Mouse (Mus musculus) liver, embryonic 12.5 days (tissue): Measurements from ENCODE around the gene Pik3ca. TPM values are rescaled to one million over a fixed set of nuclear protein-coding genes. Genes with fewer than 3 reads are reported as not detected.

ENCODE experiments used
- ATAC-seq: fragments of 200-750 bp; cut with Nextera tagmentation; 2 replicates; pipeline ENCODE4 v1.8.0; 2017; ENCODE audit warnings: moderate number of reproducible peaks, mild to moderate bottlenecking, moderate library complexity
- H3K27ac ChIP-seq: fragments of 300-500 bp; sonication (generic); 2 replicates; pipeline ENCODE4 v1.5.1; 2016; ENCODE audit warnings: mild to moderate bottlenecking
- H3K27me3 ChIP-seq: fragments of 300-500 bp; sonication (generic); replicated peaks from 2 replicates; pipeline ENCODE4 v1.6.1; 2016; ENCODE audit warnings: mild to moderate bottlenecking, moderate library complexity
- H3K36me3 ChIP-seq: fragments of 300-500 bp; sonication (generic); 2 replicates; pipeline ENCODE4 v1.6.1; 2016; ENCODE audit warnings: mild to moderate bottlenecking, moderate library complexity
- H3K4me1 ChIP-seq: fragments of 300-500 bp; sonication (generic); 2 replicates; pipeline ENCODE4 v1.6.1; 2016
- H3K4me2 ChIP-seq: fragments of 300-500 bp; sonication (generic); 2 replicates; pipeline ENCODE4 v1.6.1; 2016; ENCODE audit warnings: mild to moderate bottlenecking, moderate library complexity
- H3K4me3 ChIP-seq: fragments of 300-500 bp; sonication (generic); 2 replicates; pipeline ENCODE4 v1.5.1; 2016; ENCODE audit warnings: mild to moderate bottlenecking, moderate library complexity
- H3K9ac ChIP-seq: fragments of 300-500 bp; sonication (generic); 2 replicates; pipeline ENCODE4 v1.6.1; 2016; ENCODE audit warnings: mild to moderate bottlenecking, moderate library complexity
- H3K9me3 ChIP-seq: fragments of 300-500 bp; sonication (generic); replicated peaks from 2 replicates; pipeline ENCODE4 v1.6.1; 2016; ENCODE audit warnings: mild to moderate bottlenecking, moderate library complexity
- WGBS: fragments of 180-500 bp; shearing (Covaris S2); methylation state at CpG from one replicate; pipeline ENCODE4 v1.1.7; 2016; ENCODE audit not compliant: insufficient replicate concordance; 5-methylcytosine and 5-hydroxymethylcytosine counted together
- polyA plus RNA-seq: library from polyadenylated mRNA; unstranded; fragments of >200 nt; fragmentation: Nextera tagmentation; extraction: Ambion mirVana; gene quantifications from 2 replicates; pipeline ENCODE4 v1.2.1, GENCODE M21; 2016

Pik3ca gene
- polyA plus RNA-seq, result 4.6 and 5.6 TPM in 2 replicates

GRCm38 (mm10) chr3:32397461-32398174 lies at the start of gene Pik3ca:
Gene Pik3ca (plus strand): TSS chr3:32397671.
- WGBS, result under 1% methylated on average over 33 of the region's 65 CpGs
- ATAC-seq, result peak; percentile 68
- no peaks in the 10 kb centered on the region for H3K27me3 ChIP-seq
- peaks cover 44% of the 10 kb centered on the region for H3K4me1 ChIP-seq
- H3K9ac ChIP-seq, result peak within 1 kb of the TSS; percentile 93
- no peaks in the 10 kb centered on the region for H3K9me3 ChIP-seq
- H3K4me2 ChIP-seq, result peak within 1 kb of the TSS; percentile 84
- peak within 1 kb of the TSS; percentile 99 for H3K27ac ChIP-seq
- H3K36me3 ChIP-seq, result no peaks in the 10 kb centered on the region
- H3K4me3 ChIP-seq, result peak within 1 kb of the TSS; percentile 87

- no peaks in the 10 kb centered on the region for H3K9me3 ChIP-seq
- no peak overlapping the region for H3K4me3 ChIP-seq
- H3K36me3 ChIP-seq, result peaks cover 6% of the 10 kb centered on the region; the same call in 1 of the 2 replicates
- ATAC-seq, result no peak
- no peak overlapping the region for H3K27ac ChIP-seq
- H3K9ac ChIP-seq, result no peak overlapping the region
- whole genome bisulfite sequencing, result 78% methylated on average over 6 of the region's 6 CpGs
- H3K4me1 ChIP-seq, result no peaks in the 10 kb centered on the region
- no peaks in the 10 kb centered on the region for H3K27me3 ChIP-seq
- H3K4me2 ChIP-seq, result no peak overlapping the region
Measured at GRCm38 (mm10) chr3:32347881-32348280, 49.6 kb upstream of the Pik3ca start.

GRCm38 (mm10) chr3:32361221-32361620 lies 36.2 kb upstream of the Pik3ca start:
- no peak for ATAC-seq
- no peaks in the 10 kb centered on the region for H3K9me3 ChIP-seq
- no peak overlapping the region for H3K9ac ChIP-seq
- H3K27ac ChIP-seq, result no peak overlapping the region
- 58% methylated on average over 6 of the region's 6 CpGs for WGBS
- peaks cover 18% of the 10 kb centered on the region for H3K27me3 ChIP-seq
- H3K4me2 ChIP-seq, result no peak overlapping the region
- no peak overlapping the region for H3K4me3 ChIP-seq
- no peaks in the 10 kb centered on the region for H3K36me3 ChIP-seq
- H3K4me1 ChIP-seq, result peaks cover 15% of the 10 kb centered on the region

GRCm38 (mm10) chr3:32364195-32364594 lies 33.3 kb upstream of the Pik3ca start:
- H3K27ac ChIP-seq, result no peak overlapping the region
- H3K36me3 ChIP-seq, result no peaks in the 10 kb centered on the region
- WGBS, result 76% methylated on average over 4 of the region's 4 CpGs
- no peak overlapping the region for H3K4me3 ChIP-seq
- peak overlapping the region; percentile 18; the same call in 1 of the 2 replicates for H3K4me2 ChIP-seq
- peaks cover 18% of the 10 kb centered on the region for H3K4me1 ChIP-seq
- peaks cover 36% of the 10 kb centered on the region for H3K27me3 ChIP-seq
- H3K9ac ChIP-seq, result no peak overlapping the region
- no peak for ATAC-seq
- no peaks in the 10 kb centered on the region for H3K9me3 ChIP-seq

- Histone ChIP-seq H3K9ac (peak overlapping the region; percentile 75), H3K9me3 (no peaks in the 10 kb centered on the region), H3K4me1 (peaks cover 18% of the 10 kb centered on the region), H3K27ac (no peak overlapping the region), H3K4me2 (peak overlapping the region; percentile 94), H3K4me3 (peak overlapping the region; percentile 79), H3K36me3 (no peaks in the 10 kb centered on the region), H3K27me3 (peaks cover 36% of the 10 kb centered on the region)
- peak; percentile 45; the same call in 1 of the 2 replicates for ATAC-seq
- 3% methylated on average over 54 of the region's 54 CpGs for WGBS
Measured at GRCm38 (mm10) chr3:32364841-32365545, 32.5 kb upstream of the Pik3ca start.

GRCm38 (mm10) chr3:32365546-32366245 lies 31.8 kb upstream of the Pik3ca start, which contains the start of gene Zmat3:
Gene Zmat3 (minus strand): TSS chr3:32366014.
- Histone ChIP-seq H3K27me3 (peaks cover 36% of the 10 kb centered on the region), H3K4me2 (peak within 1 kb of the TSS; percentile 94), H3K27ac (no peak within 1 kb of the TSS), H3K4me3 (peak within 1 kb of the TSS; percentile 79), H3K9ac (peak within 1 kb of the TSS; percentile 75), H3K9me3 (no peaks in the 10 kb centered on the region), H3K36me3 (no peaks in the 10 kb centered on the region), H3K4me1 (peaks cover 18% of the 10 kb centered on the region)
- peak; percentile 70 for ATAC-seq
- WGBS, result 5% methylated on average over 25 of the region's 48 CpGs

GRCm38 (mm10) chr3:32366246-32366734 lies 31.2 kb upstream of the Pik3ca start:
- Histone ChIP-seq H3K4me1 (peaks cover 18% of the 10 kb centered on the region), H3K4me3 (peak overlapping the region; percentile 79), H3K27ac (no peak overlapping the region), H3K9me3 (no peaks in the 10 kb centered on the region), H3K36me3 (no peaks in the 10 kb centered on the region), H3K9ac (peak overlapping the region; percentile 75; the same call in 1 of the 2 replicates), H3K4me2 (peak overlapping the region; percentile 94), H3K27me3 (peaks cover 36% of the 10 kb centered on the region)
- 0 out of 2 replicates have a peak, but pooled peaks have one; percentile 27 for ATAC-seq
- 47% methylated on average over 17 of the region's 17 CpGs for WGBS

GRCm38 (mm10) chr3:32367516-32367915 lies 30.0 kb upstream of the Pik3ca start:
- H3K9me3 ChIP-seq, result no peaks in the 10 kb centered on the region
- H3K36me3 ChIP-seq, result no peaks in the 10 kb centered on the region
- no peak overlapping the region for H3K27ac ChIP-seq
- no peak overlapping the region for H3K4me2 ChIP-seq
- WGBS, result 66% methylated on average over 1 of the region's 1 CpGs
- peaks cover 18% of the 10 kb centered on the region for H3K4me1 ChIP-seq
- no peak overlapping the region for H3K4me3 ChIP-seq
- ATAC-seq, result no peak
- no peak overlapping the region for H3K9ac ChIP-seq
- peaks cover 36% of the 10 kb centered on the region for H3K27me3 ChIP-seq

- 52% methylated on average over 7 of the region's 7 CpGs for WGBS
- Histone ChIP-seq H3K36me3 (no peaks in the 10 kb centered on the region), H3K9ac (no peak overlapping the region), H3K27me3 (peaks cover 11% of the 10 kb centered on the region), H3K4me1 (no peaks in the 10 kb centered on the region), H3K27ac (no peak overlapping the region), H3K4me2 (no peak overlapping the region), H3K9me3 (no peaks in the 10 kb centered on the region), H3K4me3 (no peak overlapping the region)
- ATAC-seq, result no peak
Measured at GRCm38 (mm10) chr3:32371957-32372356, 25.5 kb upstream of the Pik3ca start.

GRCm38 (mm10) chr3:32372470-32372869 lies 25.0 kb upstream of the Pik3ca start:
- Histone ChIP-seq H3K9me3 (no peaks in the 10 kb centered on the region), H3K27ac (no peak overlapping the region), H3K4me1 (no peaks in the 10 kb centered on the region), H3K4me2 (no peak overlapping the region), H3K36me3 (no peaks in the 10 kb centered on the region), H3K9ac (no peak overlapping the region), H3K4me3 (no peak overlapping the region), H3K27me3 (peaks cover 8% of the 10 kb centered on the region)
- WGBS, result 74% methylated on average over 8 of the region's 8 CpGs
- no peak for ATAC-seq

GRCm38 (mm10) chr3:32373236-32373635 lies 24.2 kb upstream of the Pik3ca start:
- 70% methylated on average over 6 of the region's 6 CpGs for WGBS
- H3K36me3 ChIP-seq, result no peaks in the 10 kb centered on the region
- ATAC-seq, result no peak
- H3K9ac ChIP-seq, result no peak overlapping the region
- no peaks in the 10 kb centered on the region for H3K9me3 ChIP-seq
- H3K4me2 ChIP-seq, result no peak overlapping the region
- H3K27me3 ChIP-seq, result peaks cover under 1% of the 10 kb centered on the region; the same call in 1 of the 2 replicates
- no peak overlapping the region for H3K4me3 ChIP-seq
- H3K4me1 ChIP-seq, result no peaks in the 10 kb centered on the region
- H3K27ac ChIP-seq, result no peak overlapping the region
